Mouse (Mus musculus) adrenal gland, adult 2 months (tissue): ENCODE data around the gene Erbb3. TPM values are rescaled to one million over a fixed set of nuclear protein-coding genes. Genes with fewer than 3 reads are reported as not detected.
"Not testable (repeated sequence)": the region's sequence is repeated elsewhere in the genome, so short reads cannot be mapped to it uniquely, and the experiment has no call there.

Experiments used
- DNase-seq: peaks from one replicate; pipeline ENCODE4 v3.0.0; 2021
- long read RNA-seq: library from polyadenylated mRNA; stranded (forward); transcript quantifications from one replicate; pipeline ENCODE4 v2.0.0, GENCODE M21; 2021
- polyA plus RNA-seq: library from polyadenylated mRNA; depleted of rRNA; stranded (reverse); fragments of >200 nt; gene quantifications from 2 replicates; pipeline ENCODE4 v1.2.3, GENCODE M21; 2012; rRNA removed
- total RNA-seq, 2 experiments: library from RNA; stranded (reverse); gene quantifications; 2 replicates each; pipeline ENCODE4 v1.2.3; 2021

Erbb3 gene
- total RNA-seq (1 to 10 TPM; 2.3 to 3.8 TPM), polyA plus RNA-seq (1.1 and 1.3 TPM in 2 replicates)
- long read RNA-seq, partial matches to known transcripts: 1 of 3 reads
- long read RNA-seq, other reads (novel, unspliced or antisense): 2 of 3 reads

- peak; percentile 86 for DNase-seq
These were observed at the start of gene Erbb3 for GRCm38 (mm10) chr10:128589464-128590192. Gene Erbb3, minus strand, starts transcription at chr10:128589652.

DNA sequence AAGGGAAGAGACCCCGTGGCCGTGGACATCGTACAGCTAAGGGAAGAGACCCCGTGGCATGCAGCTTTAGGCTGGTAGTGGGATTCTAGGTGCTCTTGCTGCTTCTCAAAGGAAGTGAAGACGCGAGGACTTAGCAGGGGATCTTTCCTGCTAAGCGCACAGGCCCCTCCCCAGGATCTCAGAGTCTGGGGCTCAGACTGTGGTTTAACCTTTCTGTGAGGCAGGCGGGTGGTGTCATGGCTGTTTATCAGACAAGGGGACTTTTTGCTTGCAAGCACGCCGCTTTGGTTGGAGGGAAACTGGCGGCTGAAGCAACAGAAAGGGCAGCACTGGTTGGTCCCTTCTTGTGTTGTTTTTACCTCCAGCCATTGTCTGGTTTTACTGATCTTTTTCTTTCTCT is 47.6 kb upstream of the Erbb3 start:
- no peak for DNase-seq

- no peak for DNase-seq
These were observed 47.1 kb upstream of the Erbb3 start for GRCm38 (mm10) chr10:128636561-128636960.

DNA sequence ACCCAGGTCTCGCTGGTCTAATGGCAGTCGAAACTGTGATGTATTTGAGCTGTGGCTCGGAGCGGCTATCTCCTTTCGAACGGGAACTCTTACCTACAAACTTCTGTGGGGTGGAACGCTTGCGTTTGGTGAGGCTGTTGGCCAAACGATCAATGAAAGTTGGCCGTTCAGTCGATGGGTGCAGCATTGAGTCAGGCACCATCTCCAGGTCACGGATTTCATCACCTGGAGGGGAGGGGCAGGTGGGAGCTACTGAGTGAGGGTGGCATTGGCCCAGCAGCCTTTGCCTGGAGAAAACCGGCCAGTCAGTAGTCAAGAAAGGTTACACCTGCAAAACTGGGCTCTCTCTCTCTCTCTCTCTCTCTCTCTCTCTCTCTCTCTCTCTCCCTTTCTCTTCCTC is 46.2 kb upstream of the Erbb3 start:
- peak; percentile 12 for DNase-seq

DNA sequence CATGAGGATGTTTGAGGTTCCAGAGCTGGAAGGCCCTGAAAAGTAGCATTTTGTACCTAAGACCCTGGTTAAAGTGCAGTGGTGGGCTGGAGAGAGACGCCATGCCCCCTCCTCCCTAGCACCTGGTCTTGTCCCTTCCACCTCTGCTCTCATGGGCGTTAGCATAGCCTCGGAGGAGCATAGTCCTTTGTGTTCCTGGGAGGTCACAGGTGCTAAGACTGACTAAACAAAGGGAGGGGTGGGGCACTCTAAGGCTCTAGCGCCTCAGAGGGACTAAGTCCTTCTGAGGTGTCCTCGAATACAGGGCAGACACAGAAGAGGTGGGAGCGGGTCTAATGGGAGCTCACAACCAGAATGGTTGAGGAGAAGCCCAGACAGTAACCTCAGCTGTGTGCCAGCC is 42.1 kb upstream of the Erbb3 start:
- no peak for DNase-seq

DNA sequence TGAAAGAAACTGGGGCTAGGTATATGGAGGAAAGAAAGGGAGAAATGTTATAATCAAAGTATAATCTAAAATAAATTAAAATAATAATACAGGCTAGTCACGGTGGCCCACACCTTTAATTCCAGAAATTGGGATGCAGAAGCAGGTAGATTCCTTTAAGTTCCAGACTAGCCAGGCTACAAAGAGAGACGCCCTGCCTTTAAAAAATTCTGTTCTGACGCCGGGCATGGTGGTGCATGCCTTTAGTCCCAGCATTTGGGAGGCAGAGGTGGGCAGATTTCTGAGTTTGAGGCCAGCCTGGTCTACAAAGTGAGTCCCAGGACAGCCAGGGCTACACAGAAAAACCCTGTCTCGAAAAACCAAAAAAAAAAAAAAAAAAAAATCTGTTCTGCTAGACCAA is 40.9 kb upstream of the Erbb3 start:
- not testable (repeated sequence) for DNase-seq

DNA sequence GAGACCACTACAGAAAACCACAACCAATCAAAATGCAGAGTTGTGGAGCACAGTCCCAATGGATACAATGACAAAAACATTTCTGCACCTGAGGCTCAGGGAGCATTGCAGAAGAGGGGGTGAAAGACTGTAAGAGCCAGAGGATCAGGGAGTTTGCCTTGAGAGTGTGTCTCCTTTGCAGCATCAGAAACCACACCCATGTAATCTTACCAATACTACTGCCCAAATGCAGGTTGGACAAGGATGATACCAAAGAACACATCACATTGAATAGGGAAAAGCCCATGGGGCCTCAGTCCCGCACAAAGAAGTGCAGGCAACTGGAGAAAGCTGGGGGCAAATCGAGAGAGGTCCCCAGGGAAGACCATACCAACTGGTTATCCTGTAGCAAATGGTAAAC is 40.3 kb upstream of the Erbb3 start:
- no peak for DNase-seq

- no peak for DNase-seq
These were observed 38.2 kb upstream of the Erbb3 start for GRCm38 (mm10) chr10:128627398-128628317.

DNA sequence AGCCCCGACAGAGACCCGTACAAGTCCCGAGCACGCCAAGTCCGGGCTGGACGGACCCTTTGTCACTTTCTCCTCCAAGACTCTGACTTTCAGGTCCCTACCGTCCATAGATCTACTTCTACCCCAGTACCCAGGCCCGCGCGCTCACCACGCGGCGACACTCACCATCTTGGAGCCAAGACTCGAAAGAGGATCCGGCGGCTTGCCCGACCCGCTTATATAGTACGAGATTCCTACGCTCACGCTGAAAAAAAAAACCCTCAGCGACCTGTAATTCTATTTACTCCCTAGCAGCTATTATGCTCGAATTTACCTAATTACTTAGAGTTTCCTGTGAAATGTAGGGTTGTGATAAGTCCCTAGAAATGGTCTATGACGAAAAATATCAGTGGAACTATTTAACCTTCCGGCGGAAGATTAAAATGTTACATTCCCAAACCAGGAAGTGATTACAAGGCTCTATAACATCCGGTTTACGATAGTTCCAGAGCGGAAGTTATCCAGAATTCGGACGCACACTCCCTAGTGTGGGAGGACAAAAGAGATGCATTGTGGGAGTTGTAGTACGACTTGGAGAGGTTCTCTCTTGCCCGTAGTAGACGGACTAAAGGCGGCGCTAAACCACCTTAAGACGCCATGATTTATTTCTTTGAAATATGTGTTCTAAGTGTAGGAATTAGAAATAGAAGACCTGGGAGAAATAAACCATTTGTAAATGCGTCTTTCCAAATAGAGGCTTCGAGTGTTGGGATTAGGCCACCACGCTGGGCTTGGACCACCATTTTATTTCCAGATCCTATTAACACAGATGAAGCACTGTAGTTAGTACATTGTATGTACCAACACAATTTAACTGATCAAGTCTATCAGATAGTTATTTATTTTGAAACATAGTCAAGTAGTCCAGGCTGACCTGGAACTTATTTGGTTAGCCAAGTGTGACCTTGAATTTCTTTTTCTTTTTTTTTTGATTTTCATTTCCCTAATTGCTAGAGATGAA is 37.2 kb upstream of the Erbb3 start, which contains the start of gene Rps26:
Gene Rps26, minus strand, starts transcription at position 437 of the 1,000 bp plus-strand sequence.
- DNase-seq: peak; percentile 90

- no peak for DNase-seq
These were observed 35.9 kb upstream of the Erbb3 start for GRCm38 (mm10) chr10:128625287-128625894.

GRCm38 (mm10) chr10:128623106-128623613 is 33.7 kb upstream of the Erbb3 start:
- DNase-seq: not testable (repeated sequence)

DNA sequence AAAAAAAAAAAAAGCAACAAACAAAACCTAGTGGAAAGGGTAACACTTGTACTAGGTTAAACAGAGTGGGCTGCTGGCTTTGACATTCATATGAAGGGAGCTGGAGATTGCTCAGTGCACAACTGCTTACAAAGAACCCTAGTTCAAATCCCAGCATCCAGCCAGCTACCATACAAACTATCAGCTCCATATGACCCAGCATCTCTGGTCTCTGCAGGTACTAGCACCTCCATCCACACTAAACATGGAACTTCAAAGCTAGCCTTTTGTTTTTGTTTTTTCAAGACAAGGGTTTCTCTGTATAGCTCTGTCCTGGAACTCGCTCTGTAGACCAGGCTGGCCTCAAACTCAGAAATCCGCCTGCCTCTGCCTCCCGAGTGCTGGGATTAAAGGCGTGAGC is 33.2 kb upstream of the Erbb3 start:
- no peak for DNase-seq

DNA sequence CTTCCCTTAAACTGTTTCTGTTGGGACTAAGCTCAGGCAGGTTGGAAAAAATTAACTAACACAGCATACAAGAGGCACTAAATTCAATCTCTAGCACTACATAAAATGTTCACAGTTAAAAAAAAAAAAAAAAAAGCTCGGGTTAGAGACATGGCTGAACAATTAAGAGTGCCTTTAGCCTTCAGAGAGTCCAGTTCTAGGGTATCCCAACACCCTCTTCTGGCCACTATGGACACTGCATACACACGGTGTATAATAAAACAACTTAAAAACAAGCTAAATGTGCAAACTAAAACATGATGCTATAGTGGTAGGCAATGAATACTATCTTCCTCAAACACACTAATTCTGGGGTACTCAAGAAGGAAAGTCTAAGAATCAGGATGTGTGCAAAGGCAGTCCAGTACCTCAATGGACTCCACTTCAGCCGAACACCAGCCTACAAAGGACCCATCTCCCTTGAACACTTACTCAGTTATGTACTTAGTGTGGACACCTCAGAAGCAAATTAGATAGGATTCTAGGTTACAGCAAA is 32.6 kb upstream of the Erbb3 start:
- DNase-seq: no peak

- DNase-seq: no peak
These were observed 30.8 kb upstream of the Erbb3 start for GRCm38 (mm10) chr10:128620241-128620640.

DNA sequence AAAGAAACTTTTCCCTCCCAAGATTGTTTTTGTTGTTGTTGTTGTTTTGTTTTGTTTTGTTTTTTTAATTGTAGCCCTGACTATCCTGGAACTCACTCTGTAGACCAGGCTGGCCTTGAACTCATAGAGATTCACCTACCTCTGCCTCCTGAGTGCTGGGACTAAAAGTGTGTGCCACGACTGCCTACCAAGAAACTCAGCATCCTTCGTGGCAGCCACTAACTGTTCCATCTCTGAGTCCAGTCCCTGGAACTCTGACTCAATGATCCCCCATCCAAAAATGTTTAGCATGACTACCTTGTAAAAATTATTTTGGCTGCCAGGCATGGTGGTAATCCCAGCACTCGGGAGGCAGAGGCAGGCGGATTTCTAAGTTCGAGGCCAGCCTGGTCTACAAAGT is 29.7 kb upstream of the Erbb3 start:
- DNase-seq: not testable (repeated sequence)

DNA sequence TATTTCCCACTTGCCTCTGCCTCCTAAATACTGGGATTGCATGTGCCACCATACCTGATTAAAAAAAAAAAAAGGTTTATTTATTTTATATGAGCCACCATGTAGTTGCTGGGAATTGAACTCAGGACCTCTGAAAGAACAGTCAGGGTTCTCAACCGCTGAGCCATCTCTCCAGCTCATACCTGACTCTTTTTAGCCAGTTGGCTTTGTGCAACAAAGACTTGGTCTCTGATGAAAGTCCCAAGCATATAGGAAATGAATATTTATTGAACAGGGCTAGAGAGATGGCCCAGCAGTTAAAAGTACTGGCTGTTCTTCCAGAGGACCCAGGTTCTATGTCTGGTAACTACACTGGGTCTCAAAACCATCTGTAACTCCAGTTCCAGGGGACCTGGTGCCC is 29.1 kb upstream of the Erbb3 start:
- no peak for DNase-seq

GRCm38 (mm10) chr10:128615798-128616448 is 26.5 kb upstream of the Erbb3 start:
- not testable (repeated sequence) for DNase-seq

- DNase-seq: no peak
These were observed 25.5 kb upstream of the Erbb3 start for GRCm38 (mm10) chr10:128614934-128615333.

DNA sequence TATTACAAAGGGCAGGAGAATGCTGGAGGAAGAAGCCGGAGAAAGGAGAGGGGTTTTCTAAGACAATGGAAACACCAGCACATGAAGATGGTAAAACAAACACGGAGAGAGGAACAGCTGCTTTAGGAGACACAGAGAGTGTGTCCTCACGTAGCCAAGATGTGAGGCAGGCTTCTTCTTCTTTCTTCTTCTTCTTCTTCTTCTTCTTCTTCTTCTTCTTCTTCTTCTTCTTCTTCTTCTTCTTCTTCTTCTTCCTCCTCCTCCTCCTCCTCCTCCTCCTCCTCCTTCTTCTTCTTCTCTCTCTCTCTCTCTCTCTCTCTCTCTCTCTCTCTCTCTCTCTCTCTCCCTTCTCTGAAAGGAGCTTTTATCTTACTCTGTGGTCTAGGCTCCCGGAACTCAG is 24.4 kb upstream of the Erbb3 start:
- not testable (repeated sequence) for DNase-seq

- no peak for DNase-seq
These were observed 23.6 kb upstream of the Erbb3 start for GRCm38 (mm10) chr10:128613154-128613440.
